Mouse (Mus musculus) kidney, embryonic 14.5 days (tissue): ENCODE measurements around the gene Pop5. TPM values are rescaled to one million over a fixed set of nuclear protein-coding genes. Genes with fewer than 3 reads are reported as not detected.

Experiments used
- ATAC-seq: fragments of 200-750 bp; cut with Nextera tagmentation; 2 replicates; pipeline ENCODE4 v1.8.0; 2017; ENCODE audit warnings: moderate number of reproducible peaks, mild to moderate bottlenecking, moderate TSS enrichment, moderate library complexity; ENCODE audit not compliant: low FRiP score, low TSS enrichment
- H3K27ac ChIP-seq: fragments of 300-500 bp; sonication (generic); 2 replicates; pipeline ENCODE4 v1.5.1; 2014; ENCODE audit warnings: low read depth, mild to moderate bottlenecking, low read length, moderate library complexity, mixed read lengths
- H3K27me3 ChIP-seq: fragments of 300-500 bp; sonication (generic); 2 replicates; pipeline ENCODE4 v1.6.1; 2014; ENCODE audit warnings: mild to moderate bottlenecking, low read length; ENCODE audit not compliant: control insufficient read depth, insufficient read depth
- H3K36me3 ChIP-seq: fragments of 300-500 bp; sonication (generic); 2 replicates; pipeline ENCODE4 v1.6.1; 2014; ENCODE audit warnings: low read length, mixed read lengths; ENCODE audit not compliant: control insufficient read depth, insufficient read depth
- H3K4me1 ChIP-seq: fragments of 300-500 bp; sonication (generic); 2 replicates; pipeline ENCODE4 v1.6.1; 2014; ENCODE audit warnings: low read length, mixed read lengths; ENCODE audit not compliant: control insufficient read depth, insufficient read depth
- H3K4me2 ChIP-seq: fragments of 300-500 bp; sonication (generic); replicated peaks from 2 replicates; pipeline ENCODE4 v1.6.1; 2014; ENCODE audit warnings: low read depth, mild to moderate bottlenecking, low read length
- H3K4me3 ChIP-seq: fragments of 300-500 bp; sonication (generic); 2 replicates; pipeline ENCODE4 v1.5.1; 2014; ENCODE audit warnings: mild to moderate bottlenecking, low read length
- H3K9ac ChIP-seq: fragments of 300-500 bp; sonication (generic); 2 replicates; pipeline ENCODE4 v1.6.1; 2014; ENCODE audit warnings: low read depth, mild to moderate bottlenecking, low read length, moderate library complexity
- H3K9me3 ChIP-seq: fragments of 300-500 bp; sonication (generic); 2 replicates; pipeline ENCODE4 v1.6.1; 2016; ENCODE audit warnings: low read length; ENCODE audit not compliant: control insufficient read depth
- WGBS: fragments of 180-500 bp; shearing (Covaris S2); extraction: QIAGEN DNeasy Blood & Tissue Kit; methylation state at CpG from one replicate; pipeline ENCODE4 v1.1.7; 2014; 5-methylcytosine and 5-hydroxymethylcytosine counted together
- polyA plus RNA-seq: library from polyadenylated mRNA; unstranded; fragments of >200 nt; fragmentation: Nextera tagmentation; extraction: Ambion mirVana; gene quantifications from 2 replicates; pipeline ENCODE4 v1.2.1, GENCODE M21; 2014

Pop5 gene
- polyA plus RNA-seq, 1 experiment from 2014 or later, result 116 TPM

GRCm38 (mm10) chr5:115255472-115255871 lies 19.8 kb downstream of the Pop5 start:
- Histone ChIP-seq H3K4me2 (no peak overlapping the region), H3K27me3 (no peaks in the 10 kb centered on the region), H3K9me3 (no peaks in the 10 kb centered on the region), H3K9ac (no peak overlapping the region), H3K4me1 (no peaks in the 10 kb centered on the region), H3K4me3 (no peak overlapping the region), H3K36me3 (peaks cover 70% of the 10 kb centered on the region), H3K27ac (no peak overlapping the region)
- WGBS, result 94% methylated on average over 1 of the region's 1 CpGs
- no peak for ATAC-seq

GRCm38 (mm10) chr5:115256909-115257546 lies 21.4 kb downstream of the Pop5 start:
- ATAC-seq, result no peak
- H3K36me3 ChIP-seq, result peaks cover 57% of the 10 kb centered on the region
- WGBS, result 90% methylated on average over 10 of the region's 10 CpGs

GRCm38 (mm10) chr5:115260356-115260755 lies 24.7 kb downstream of the Pop5 start:
- Histone ChIP-seq H3K27ac (no peak overlapping the region), H3K4me2 (no peak overlapping the region), H3K4me1 (no peaks in the 10 kb centered on the region), H3K27me3 (no peaks in the 10 kb centered on the region), H3K4me3 (no peak overlapping the region), H3K9ac (no peak overlapping the region), H3K36me3 (peaks cover 63% of the 10 kb centered on the region), H3K9me3 (no peaks in the 10 kb centered on the region)
- 85% methylated on average over 6 of the region's 6 CpGs for WGBS
- no peak for ATAC-seq

More at GRCm38 (mm10) chr5:115256909-115257546, 21.4 kb downstream of the Pop5 start:
- no peak overlapping the region for H3K9ac ChIP-seq
- H3K4me2 ChIP-seq, result no peak overlapping the region
- no peaks in the 10 kb centered on the region for H3K9me3 ChIP-seq
- H3K4me1 ChIP-seq, result no peaks in the 10 kb centered on the region
- H3K4me3 ChIP-seq, result no peak overlapping the region
- H3K27me3 ChIP-seq, result no peaks in the 10 kb centered on the region
- no peak overlapping the region for H3K27ac ChIP-seq

- Histone ChIP-seq H3K4me1 (no peaks in the 10 kb centered on the region), H3K36me3 (peaks cover 58% of the 10 kb centered on the region), H3K4me2 (no peak overlapping the region), H3K27ac (no peak overlapping the region), H3K9ac (no peak overlapping the region), H3K4me3 (no peak overlapping the region), H3K9me3 (no peaks in the 10 kb centered on the region), H3K27me3 (no peaks in the 10 kb centered on the region)
- no peak for ATAC-seq
- WGBS, result 93% methylated on average over 8 of the region's 8 CpGs
Observed at GRCm38 (mm10) chr5:115261141-115261540, 25.5 kb downstream of the Pop5 start.

- Histone ChIP-seq H3K4me2 (no peak overlapping the region), H3K4me1 (no peaks in the 10 kb centered on the region), H3K4me3 (no peak overlapping the region), H3K27me3 (no peaks in the 10 kb centered on the region), H3K27ac (no peak overlapping the region), H3K36me3 (peaks cover 57% of the 10 kb centered on the region), H3K9ac (no peak overlapping the region), H3K9me3 (no peaks in the 10 kb centered on the region)
- ATAC-seq, result no peak
- 84% methylated on average over 1 of the region's 1 CpGs for WGBS
Observed at GRCm38 (mm10) chr5:115261880-115262279, 26.2 kb downstream of the Pop5 start.

- Histone ChIP-seq H3K9ac (no peak overlapping the region), H3K4me2 (no peak overlapping the region), H3K4me3 (no peak overlapping the region), H3K27ac (no peak overlapping the region), H3K36me3 (peaks cover 49% of the 10 kb centered on the region), H3K4me1 (no peaks in the 10 kb centered on the region), H3K9me3 (no peaks in the 10 kb centered on the region), H3K27me3 (no peaks in the 10 kb centered on the region)
- WGBS, result 90% methylated on average over 14 of the region's 14 CpGs
- no peak for ATAC-seq
Observed at GRCm38 (mm10) chr5:115262502-115263291, 27.1 kb downstream of the Pop5 start.

GRCm38 (mm10) chr5:115266340-115266739 lies 30.7 kb downstream of the Pop5 start:
- H3K4me2 ChIP-seq, result no peak overlapping the region
- no peaks in the 10 kb centered on the region for H3K27me3 ChIP-seq
- peaks cover 33% of the 10 kb centered on the region for H3K36me3 ChIP-seq
- ATAC-seq, result no peak
- no peak overlapping the region for H3K9ac ChIP-seq
- H3K27ac ChIP-seq, result no peak overlapping the region
- H3K4me3 ChIP-seq, result no peak overlapping the region
- H3K4me1 ChIP-seq, result peaks cover 22% of the 10 kb centered on the region
- H3K9me3 ChIP-seq, result no peaks in the 10 kb centered on the region
- WGBS, result 87% methylated on average over 5 of the region's 5 CpGs

GRCm38 (mm10) chr5:115266787-115267468 lies 31.3 kb downstream of the Pop5 start:
- WGBS, result 90% methylated on average over 8 of the region's 8 CpGs
- H3K36me3 ChIP-seq, result peaks cover 33% of the 10 kb centered on the region
- H3K27me3 ChIP-seq, result no peaks in the 10 kb centered on the region
- H3K9me3 ChIP-seq, result no peaks in the 10 kb centered on the region
- no peak for ATAC-seq
- H3K9ac ChIP-seq, result no peak overlapping the region
- H3K4me1 ChIP-seq, result peaks cover 23% of the 10 kb centered on the region
- H3K27ac ChIP-seq, result no peak overlapping the region
- no peak overlapping the region for H3K4me2 ChIP-seq
- no peak overlapping the region for H3K4me3 ChIP-seq
